Mouse (Mus musculus): ENCODE results near the gene Ctdnep1. TPM values are rescaled to one million over a fixed set of nuclear protein-coding genes. Genes with fewer than 3 reads are reported as not detected.

Ctdnep1 gene
- polyA plus RNA-seq (2017; shearing (Covaris generic)) = 31.4 TPM

DNA sequence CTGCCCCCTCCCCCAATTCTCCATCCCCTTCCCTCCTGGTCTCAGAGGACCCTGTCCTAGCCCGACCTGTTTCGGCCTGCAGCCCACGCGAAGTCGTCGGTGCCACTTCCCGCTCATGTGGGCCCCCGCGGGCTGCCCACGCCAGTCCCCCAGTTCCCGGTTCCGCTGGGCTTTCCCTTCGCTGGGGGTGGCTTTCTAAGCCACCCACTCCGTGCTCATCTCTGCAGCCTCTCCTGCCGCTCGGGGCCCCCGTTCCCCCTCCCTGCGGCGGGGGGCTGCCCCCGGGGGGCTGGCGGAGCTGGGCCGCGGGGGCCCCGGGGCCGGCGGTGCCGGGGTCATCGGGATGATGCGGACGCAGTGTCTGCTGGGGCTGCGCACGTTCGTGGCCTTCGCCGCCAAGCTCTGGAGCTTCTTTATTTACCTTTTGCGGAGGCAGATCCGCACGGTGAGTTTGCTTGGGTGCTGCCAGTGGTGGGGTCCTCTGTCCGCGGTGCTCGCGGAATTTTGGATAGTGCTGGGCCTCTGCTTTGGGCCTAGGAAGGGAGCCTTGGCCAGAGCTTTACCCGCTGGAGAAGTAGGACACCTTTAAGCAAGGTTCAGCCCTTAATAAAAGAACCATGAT, at the start of gene Ctdnep1:
Gene Ctdnep1 (plus strand): TSS at position 16 of the 622 bp plus-strand sequence.

DNA sequence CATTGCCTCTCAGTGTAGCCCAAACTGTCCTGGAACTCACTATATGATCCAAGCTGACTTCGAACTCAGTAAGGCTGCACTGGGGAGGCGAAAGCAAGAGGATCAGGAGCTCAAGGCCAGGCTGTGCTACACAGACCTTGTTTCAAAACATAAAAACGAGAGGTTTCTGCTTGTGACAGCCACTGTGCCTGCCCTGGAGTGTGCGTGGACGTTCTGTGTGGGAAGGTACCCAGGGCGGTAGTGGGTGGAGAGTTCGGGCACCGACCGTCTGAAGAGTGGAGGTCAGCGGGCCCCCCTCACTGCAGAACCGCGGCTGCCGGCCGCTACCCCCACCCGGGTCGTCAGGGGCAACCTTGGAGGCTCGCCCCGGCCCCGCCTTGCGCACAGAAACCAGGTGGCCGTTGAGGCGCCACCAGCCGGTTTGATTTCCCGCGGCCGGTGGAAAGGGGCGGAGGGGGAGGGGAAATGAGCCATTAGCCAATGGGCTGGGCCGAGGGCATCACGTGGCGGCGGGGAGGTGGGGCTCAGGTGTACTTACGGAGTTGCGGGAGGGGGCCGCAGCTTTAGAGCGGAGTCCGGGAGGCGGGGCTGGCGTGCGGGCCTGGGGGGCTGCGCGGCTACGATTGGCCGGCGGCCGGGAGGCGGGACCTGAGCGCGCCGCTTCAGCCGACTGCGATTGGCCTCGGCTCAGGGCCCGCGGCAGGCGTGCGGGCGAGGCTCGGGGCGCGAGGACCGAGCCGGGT, 45.6 kb upstream of the Ctdnep1 start, which contains the start of gene Ybx2:
Gene Ybx2 (plus strand): TSS at position 660 of the 743 bp plus-strand sequence.

DNA sequence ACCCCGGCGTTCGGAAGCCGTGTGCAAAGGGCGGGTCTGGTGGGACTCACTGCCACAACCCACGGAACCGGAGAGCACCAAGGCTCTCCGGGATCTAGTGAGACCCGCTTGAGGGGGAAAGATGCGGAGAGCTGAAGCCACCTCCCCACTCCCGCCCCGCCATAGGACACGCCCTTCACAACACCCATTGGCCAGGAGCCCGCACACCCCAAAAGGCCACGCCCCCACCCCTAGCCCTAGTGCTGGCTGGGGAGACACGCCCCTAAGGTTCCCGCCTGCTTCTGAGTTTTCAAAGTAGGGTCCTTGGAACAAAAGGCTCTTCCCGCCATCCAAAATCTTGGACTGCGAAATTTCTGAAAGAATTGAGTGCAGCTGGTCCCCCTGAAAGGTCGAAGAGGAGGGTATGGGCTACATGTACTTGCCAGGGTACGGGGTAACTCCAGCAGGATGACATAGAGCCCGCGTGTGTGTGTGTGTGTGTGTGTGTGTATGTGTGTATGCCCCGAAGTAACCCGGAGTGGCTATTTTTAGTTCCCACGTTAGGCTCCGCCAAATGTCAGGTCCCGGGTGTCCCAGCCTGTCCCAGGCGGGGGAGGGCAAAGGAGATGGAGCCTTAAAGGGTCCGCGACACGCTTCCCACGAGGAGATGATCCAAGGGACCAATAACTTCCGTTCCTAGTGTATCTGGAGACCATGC, 32.7 kb upstream of the Ctdnep1 start, which contains the start of gene Slc2a4:
Gene Slc2a4 (minus strand): TSS at position 123 of the 697 bp plus-strand sequence.

DNA sequence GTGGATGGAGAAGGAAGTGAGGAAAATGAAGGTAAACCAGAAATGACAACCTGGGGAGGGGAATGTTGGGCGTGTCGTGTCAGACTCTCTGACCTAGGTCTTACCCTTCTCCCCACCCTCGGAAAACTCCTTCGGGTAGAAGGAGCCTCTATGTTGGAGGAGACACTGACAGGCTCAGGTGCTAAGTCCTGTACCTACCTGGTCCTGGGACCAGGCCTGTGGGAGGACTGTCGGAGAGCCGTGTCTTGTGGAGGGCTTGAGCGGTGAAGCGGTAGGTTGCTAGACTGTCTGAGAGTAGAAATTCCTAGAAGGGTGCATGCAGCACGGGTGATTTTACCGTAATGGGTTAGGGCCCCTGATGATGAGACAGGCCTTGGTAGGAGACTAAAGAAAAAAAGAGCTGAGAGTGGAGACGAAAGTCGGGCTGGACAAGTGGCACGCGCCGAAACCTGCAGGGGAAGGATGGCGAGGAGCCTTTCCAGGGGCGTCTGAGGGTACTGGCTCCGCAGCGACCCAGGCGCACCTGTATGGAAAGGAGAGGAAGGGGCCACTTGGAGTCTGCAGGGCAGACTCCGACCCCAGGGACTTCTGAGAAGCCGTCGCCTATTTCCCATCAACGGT, 16.2 kb upstream of the Ctdnep1 start, which contains the start of gene Cldn7:
Gene Cldn7 (plus strand): TSS at position 130 of the 621 bp plus-strand sequence.

DNA sequence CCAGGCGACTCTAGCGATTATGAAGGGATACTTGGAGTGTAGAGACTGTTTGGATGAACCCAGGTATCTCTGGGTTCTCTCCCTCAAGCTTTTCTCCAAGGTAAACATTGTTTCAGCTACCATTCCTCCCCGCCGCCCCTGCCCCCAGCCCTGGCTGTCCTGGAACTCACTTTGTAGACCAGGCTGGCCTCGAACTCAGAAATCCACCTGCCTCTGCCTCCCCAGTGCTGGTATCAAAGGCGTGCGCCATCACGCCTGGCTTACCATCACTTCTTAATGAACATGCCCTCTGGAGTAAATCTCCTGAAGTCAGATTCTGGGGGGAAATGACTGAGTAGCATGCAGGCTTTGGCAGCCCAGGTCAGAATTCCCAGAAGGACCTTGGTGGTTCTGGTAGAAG, 1.3 kb downstream of the Ctdnep1 start, which contains the start of gene Elp5:
Gene Elp5 (minus strand): TSS at position 293 of the 400 bp plus-strand sequence.

DNA sequence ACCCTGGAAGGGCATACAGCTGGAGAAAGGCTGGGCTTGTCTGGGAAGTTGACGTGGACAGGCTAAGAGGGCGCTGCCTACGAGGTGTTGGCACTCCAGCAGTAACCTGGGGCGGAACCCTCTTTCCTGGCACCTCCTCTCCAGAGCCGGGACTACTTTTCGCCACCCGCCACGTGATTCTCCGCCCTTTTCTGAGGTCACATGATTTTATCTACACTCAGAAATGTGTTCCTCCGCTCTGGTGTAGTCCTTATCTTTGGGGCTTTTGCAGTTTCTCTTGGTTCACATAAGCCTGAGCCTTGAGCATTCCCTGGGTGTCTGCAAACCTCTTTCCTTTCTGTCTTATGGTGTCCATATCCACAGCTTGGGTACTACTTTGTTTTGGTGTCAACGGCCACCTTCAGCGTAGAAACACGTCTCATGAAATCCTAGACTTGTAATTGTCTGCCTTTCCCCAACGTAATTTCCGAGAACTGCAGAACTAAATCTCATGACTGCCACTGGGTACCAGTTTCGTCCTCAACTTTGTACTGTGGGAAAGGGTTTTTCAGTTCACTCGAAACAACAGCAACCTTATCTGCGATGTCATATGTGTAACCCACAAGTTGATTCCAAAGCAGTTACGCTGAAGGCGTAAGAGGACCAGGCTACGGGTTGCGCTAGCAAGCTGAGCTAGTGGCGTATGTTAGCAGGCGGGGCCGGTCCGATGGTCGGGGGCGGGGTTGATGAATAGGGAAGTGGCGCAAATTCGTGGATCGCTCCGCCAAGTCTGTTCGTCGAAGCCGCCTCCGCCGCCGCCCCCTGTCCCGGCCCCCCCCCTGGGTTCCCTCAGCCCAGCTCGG, 10.1 kb downstream of the Ctdnep1 start, which contains the start of gene Gabarap:
Gene Gabarap (plus strand): TSS at position 294 of the 842 bp plus-strand sequence.

DNA sequence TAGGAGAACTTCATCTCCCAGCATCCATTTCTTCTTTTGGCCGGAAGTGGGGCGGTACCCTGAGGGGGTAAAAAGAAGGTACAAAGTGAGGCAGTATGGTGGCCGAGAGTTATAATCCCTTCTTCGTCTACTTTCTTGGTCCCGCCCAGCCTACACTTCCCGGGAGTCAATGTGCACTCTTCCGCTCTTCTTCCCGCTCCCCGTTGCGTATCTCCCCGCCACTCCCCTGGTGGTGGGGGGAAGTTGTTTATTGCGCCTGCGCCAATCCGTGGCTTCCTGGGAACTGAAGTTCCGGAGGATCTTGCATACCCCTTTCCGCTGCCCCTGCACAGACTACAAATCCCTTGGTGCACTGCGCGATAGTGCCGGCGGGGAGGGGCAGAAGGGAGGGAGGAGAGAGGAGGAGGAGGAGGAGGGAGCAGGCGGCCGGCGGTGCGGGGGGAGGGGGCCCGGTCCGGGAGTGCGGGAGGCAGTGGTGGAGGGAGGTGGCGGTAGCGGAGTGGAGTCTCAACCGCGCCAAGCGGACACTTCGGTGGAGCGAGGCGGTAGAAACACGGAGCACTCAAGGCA, 14.5 kb downstream of the Ctdnep1 start, which contains the start of gene Phf23:
Gene Phf23 (plus strand): TSS at position 387 of the 570 bp plus-strand sequence.

DNA sequence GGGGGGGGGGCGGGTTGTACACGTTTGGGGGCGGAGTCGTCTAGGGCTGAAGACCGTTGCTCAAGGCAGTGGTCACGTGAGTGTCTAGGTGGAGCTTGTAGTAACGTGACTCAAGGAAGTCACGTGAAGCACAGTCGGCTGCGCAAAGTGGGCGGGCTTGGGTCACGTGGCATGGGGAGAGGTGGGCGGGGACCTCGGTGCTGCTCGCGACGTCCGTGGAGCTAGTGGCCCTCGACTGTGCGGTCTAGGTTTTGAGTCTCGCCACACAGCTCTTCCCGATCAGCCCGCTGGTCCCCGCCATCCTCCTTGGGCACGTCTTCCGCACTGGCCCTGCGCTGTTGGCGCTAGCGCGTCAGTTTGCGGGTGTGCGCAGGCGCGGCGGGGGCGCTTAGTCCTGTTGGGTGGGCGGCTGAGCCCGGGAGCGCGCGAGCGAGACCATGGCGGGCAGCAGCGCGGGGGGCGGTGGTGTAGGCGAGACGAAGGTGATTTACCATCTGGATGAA, 19.5 kb downstream of the Ctdnep1 start, which contains the start of gene Dvl2:
Gene Dvl2 (plus strand): TSS at position 200 of the 503 bp plus-strand sequence.

DNA sequence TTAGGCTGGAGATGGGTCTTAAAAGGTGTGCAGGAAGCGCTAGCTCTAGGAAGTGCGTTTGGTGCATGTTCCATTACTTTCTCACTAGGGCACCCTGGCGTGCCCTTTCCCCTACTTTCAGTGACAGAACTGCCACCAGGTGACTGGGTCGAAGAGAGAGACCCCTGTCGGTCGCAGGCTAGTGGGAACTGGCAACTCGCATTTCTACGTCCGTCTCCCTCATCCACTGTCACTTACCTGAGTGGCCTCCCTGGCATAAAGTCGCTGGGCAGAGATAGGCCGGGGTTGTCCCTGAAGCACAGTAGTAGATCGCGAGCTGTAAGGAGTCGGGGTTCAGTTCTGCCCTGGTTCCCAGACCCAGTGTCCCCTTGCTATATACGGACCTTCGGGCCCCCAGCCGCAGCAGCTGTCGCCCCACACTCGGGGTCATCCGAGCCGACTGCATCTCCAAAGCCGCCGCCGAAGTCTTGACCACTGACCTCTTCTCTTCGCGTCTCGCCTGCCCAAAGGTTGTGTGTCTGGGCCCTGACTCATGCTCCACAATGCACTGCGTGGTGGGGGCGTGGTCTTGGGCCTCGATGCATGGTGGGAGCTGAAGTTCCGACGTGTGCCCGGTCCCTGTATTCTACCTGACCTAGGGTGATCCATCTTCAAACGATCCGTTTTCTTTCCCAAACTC, 34.1 kb downstream of the Ctdnep1 start, which contains the start of gene Acadvl:
Gene Acadvl (minus strand): TSS at position 532 of the 679 bp plus-strand sequence.

DNA sequence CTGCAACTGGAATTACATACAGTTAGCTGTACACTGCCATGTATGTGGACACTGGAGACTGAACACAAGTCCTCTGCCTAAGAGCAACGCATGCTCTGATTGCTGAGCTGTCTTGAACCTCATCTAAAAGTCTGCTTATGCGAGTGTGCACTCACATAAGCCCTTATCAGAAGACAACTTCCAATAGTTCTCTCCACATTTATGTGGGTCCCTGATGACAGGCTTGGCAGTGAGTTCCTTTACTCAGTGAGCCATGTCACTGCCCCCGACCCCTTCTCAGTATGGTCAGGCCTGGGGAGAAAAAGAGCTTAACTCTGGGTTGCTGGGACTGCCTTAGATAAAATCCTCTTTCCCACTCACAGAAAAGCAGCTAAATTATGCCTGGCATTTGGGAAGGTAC, 35.7 kb downstream of the Ctdnep1 start, which contains the start of gene Dlg4:
Gene Dlg4 (plus strand): TSS at position 274 of the 400 bp plus-strand sequence.

Other genes with a start within 250 kb of the Ctdnep1 start
- 56.9 TPM for gene Polr2a, start 222.5 kb upstream of the Ctdnep1 start, polyA plus RNA-seq (2017; shearing (Covaris generic))
- not detected for gene Slc35g3, start 219.2 kb upstream of the Ctdnep1 start, polyA plus RNA-seq (2017; shearing (Covaris generic))
- gene Zbtb4, start 215.2 kb upstream of the Ctdnep1 start, polyA plus RNA-seq (2017; shearing (Covaris generic)) = 8.0 TPM
- 2.2 TPM for gene Chrnb1, start 185.2 kb upstream of the Ctdnep1 start, polyA plus RNA-seq (2017; shearing (Covaris generic))
- gene Fgf11, start 179.3 kb upstream of the Ctdnep1 start, polyA plus RNA-seq (2017; shearing (Covaris generic)) = not detected
- not detected for gene Tmem102, start 175.5 kb upstream of the Ctdnep1 start, polyA plus RNA-seq (2017; shearing (Covaris generic))
- not detected for gene Gm39566, start 165.9 kb upstream of the Ctdnep1 start, polyA plus RNA-seq (2017; shearing (Covaris generic))
- gene Spem2, start 162.7 kb upstream of the Ctdnep1 start, polyA plus RNA-seq (2017; shearing (Covaris generic)) = not detected
- not detected for gene Spem1, start 159.0 kb upstream of the Ctdnep1 start, polyA plus RNA-seq (2017; shearing (Covaris generic))
- gene Nlgn2, start 143.4 kb upstream of the Ctdnep1 start, polyA plus RNA-seq (2017; shearing (Covaris generic)) = 0.09 TPM
- gene Tmem256, start 142.6 kb upstream of the Ctdnep1 start, polyA plus RNA-seq (2017; shearing (Covaris generic)) = 27.8 TPM
- gene Plscr3, start 134.8 kb upstream of the Ctdnep1 start, polyA plus RNA-seq (2017; shearing (Covaris generic)) = 18.0 TPM
- not detected for gene Tnk1, start 122.4 kb upstream of the Ctdnep1 start, polyA plus RNA-seq (2017; shearing (Covaris generic))
- gene Tmem95, start 103.1 kb upstream of the Ctdnep1 start, polyA plus RNA-seq (2017; shearing (Covaris generic)) = not detected
- gene Kctd11, start 99.8 kb upstream of the Ctdnep1 start, polyA plus RNA-seq (2017; shearing (Covaris generic)) = 0.51 TPM
- gene Acap1, start 85.6 kb upstream of the Ctdnep1 start, polyA plus RNA-seq (2017; shearing (Covaris generic)) = 615 TPM
- gene 2810408A11Rik, start 80.2 kb upstream of the Ctdnep1 start, polyA plus RNA-seq (2017; shearing (Covaris generic)) = 2.6 TPM
- 7.7 TPM for gene Neurl4, start 80.1 kb upstream of the Ctdnep1 start, polyA plus RNA-seq (2017; shearing (Covaris generic))
- 253 TPM for gene Gps2, start 67.3 kb upstream of the Ctdnep1 start, polyA plus RNA-seq (2017; shearing (Covaris generic))
- 965 TPM for gene Eif5a, start 59.2 kb upstream of the Ctdnep1 start, polyA plus RNA-seq (2017; shearing (Covaris generic))
- gene Ybx2, start 45.4 kb upstream of the Ctdnep1 start, polyA plus RNA-seq (2017; shearing (Covaris generic)) = not detected
- gene Slc2a4, start 33.0 kb upstream of the Ctdnep1 start, polyA plus RNA-seq (2017; shearing (Covaris generic)) = not detected
- not detected for gene Cldn7, start 16.4 kb upstream of the Ctdnep1 start, polyA plus RNA-seq (2017; shearing (Covaris generic))
- 47.8 TPM for gene Elp5, start 1.4 kb downstream of the Ctdnep1 start, polyA plus RNA-seq (2017; shearing (Covaris generic))
- 310 TPM for gene Gabarap, start 10.0 kb downstream of the Ctdnep1 start, polyA plus RNA-seq (2017; shearing (Covaris generic))
- gene Phf23, start 14.6 kb downstream of the Ctdnep1 start, polyA plus RNA-seq (2017; shearing (Covaris generic)) = 49.5 TPM
- gene Dvl2, start 19.4 kb downstream of the Ctdnep1 start, polyA plus RNA-seq (2017; shearing (Covaris generic)) = 27.2 TPM
- gene Acadvl, start 34.3 kb downstream of the Ctdnep1 start, polyA plus RNA-seq (2017; shearing (Covaris generic)) = 87.7 TPM
- 2.4 TPM for gene Dlg4, start 35.8 kb downstream of the Ctdnep1 start, polyA plus RNA-seq (2017; shearing (Covaris generic))
- not detected for gene Asgr1, start 72.9 kb downstream of the Ctdnep1 start, polyA plus RNA-seq (2017; shearing (Covaris generic))
- gene Asgr2, start 111.5 kb downstream of the Ctdnep1 start, polyA plus RNA-seq (2017; shearing (Covaris generic)) = not detected
- not detected for gene Mgl2, start 149.2 kb downstream of the Ctdnep1 start, polyA plus RNA-seq (2017; shearing (Covaris generic))
- not detected for gene Clec10a, start 175.0 kb downstream of the Ctdnep1 start, polyA plus RNA-seq (2017; shearing (Covaris generic))
- gene Slc16a11, start 231.6 kb downstream of the Ctdnep1 start, polyA plus RNA-seq (2017; shearing (Covaris generic)) = 0.19 TPM
- gene Slc16a13, start 239.9 kb downstream of the Ctdnep1 start, polyA plus RNA-seq (2017; shearing (Covaris generic)) = 1.00 TPM
- gene Bcl6b, start 248.6 kb downstream of the Ctdnep1 start, polyA plus RNA-seq (2017; shearing (Covaris generic)) = not detected